Mouse (Mus musculus) CH12.LX (cell line): ENCODE measurements around the gene Icmt.

ENCODE experiments used
- CTCF ChIP-seq, 2 experiments: IDR thresholded peaks in 1 of 2; conservative IDR thresholded peaks in 1 of 2; 2 replicates each; pipeline ENCODE4 v1.5.1; 2011 to 2012; ENCODE audit warnings: low read depth in 2 of 2, low read length in 2 of 2, improper control_type of control experiment in 1 of 2, inconsistent platforms in 1 of 2, mild to moderate bottlenecking in 1 of 2, moderate library complexity in 1 of 2
- PAX5 ChIP-seq: IDR thresholded peaks from 2 replicates; pipeline ENCODE4 v1.6.1; 2012; ENCODE audit warnings: low read length, inconsistent platforms, mixed read lengths
- USF1 ChIP-seq: IDR thresholded peaks from 2 replicates; pipeline ENCODE4 v1.6.1; 2014; ENCODE audit warnings: low read depth, mild to moderate bottlenecking, inconsistent platforms, low read length, improper control_type of control experiment
- USF2 ChIP-seq: conservative IDR thresholded peaks from 2 replicates; pipeline ENCODE4 v1.6.1; 2011; ENCODE audit warnings: low read depth, low read length, improper control_type of control experiment

GRCm38 (mm10) chr4:152266236-152266895 lies 30.7 kb upstream of the Icmt start:
- TF ChIP-seq USF1 (no peak), CTCF (conservative IDR thresholded peaks at IDR 0.05 in 1 of 2, IDR thresholded peaks at IDR 0.05 in 1 of 2; ENCODE audit: low read depth in 2 of 2, low read length in 2 of 2) (no peak), USF2 (no peak), PAX5 (no peak)
